Mouse (Mus musculus): ENCODE measurements around the gene Pola2. TPM values are rescaled to one million over a fixed set of nuclear protein-coding genes. Genes with fewer than 3 reads are reported as not detected.

Gene Pola2
- polyA plus RNA-seq, 1 experiment from 2014 or later: 52.6 TPM

DNA sequence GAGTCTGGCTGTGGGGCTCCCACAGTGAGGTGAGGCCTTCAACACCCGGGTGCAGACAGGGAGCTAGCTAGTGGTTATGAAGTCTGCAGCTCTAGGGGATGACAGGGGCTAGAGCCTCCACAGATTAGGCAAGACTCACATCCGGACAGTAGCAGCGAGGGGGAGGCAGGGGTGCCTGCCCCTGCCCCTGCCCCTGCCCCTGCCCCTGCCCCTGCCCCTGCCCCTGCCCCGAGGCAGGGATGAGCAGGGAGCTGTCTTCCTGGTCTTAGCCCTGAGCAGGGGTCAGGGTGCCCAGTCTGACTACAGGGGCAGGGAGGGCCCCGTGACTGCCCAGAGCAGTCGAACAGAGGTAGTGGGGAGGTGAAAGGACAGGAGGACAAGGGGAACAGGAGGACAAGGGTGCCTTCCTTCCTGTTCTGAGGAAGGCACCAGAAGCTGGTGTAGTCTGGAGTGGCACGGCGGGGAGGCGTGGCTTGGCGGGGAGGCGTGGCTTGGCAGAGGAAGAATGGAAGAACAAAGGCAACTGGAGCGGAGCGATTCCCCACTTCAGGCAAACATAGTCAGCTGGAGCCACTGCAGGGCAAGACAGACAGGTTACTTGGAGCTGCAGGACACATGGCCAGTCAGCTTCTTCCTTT, 24.9 kb upstream of the Pola2 start:
- Histone ChIP-seq H3K36me3 (ENCODE audit: poor library complexity, severe bottlenecking) (no peaks in the 10 kb centered on the region), H3K9me3 (replicated peaks) (no peaks in the 10 kb centered on the region), H3K9ac (peak overlapping the region; percentile 58), H3K4me2 (peak overlapping the region; percentile 47), H3K27ac (peak overlapping the region; percentile 25; the same call in 1 of the 2 replicates), H3K4me3 (no peak overlapping the region), H3K27me3 (no peaks in the 10 kb centered on the region), H3K4me1 (peaks cover 13% of the 10 kb centered on the region)
- ATAC-seq: peak; percentile 80
- 11% methylated on average over 13 of the region's 13 CpGs for WGBS

DNA sequence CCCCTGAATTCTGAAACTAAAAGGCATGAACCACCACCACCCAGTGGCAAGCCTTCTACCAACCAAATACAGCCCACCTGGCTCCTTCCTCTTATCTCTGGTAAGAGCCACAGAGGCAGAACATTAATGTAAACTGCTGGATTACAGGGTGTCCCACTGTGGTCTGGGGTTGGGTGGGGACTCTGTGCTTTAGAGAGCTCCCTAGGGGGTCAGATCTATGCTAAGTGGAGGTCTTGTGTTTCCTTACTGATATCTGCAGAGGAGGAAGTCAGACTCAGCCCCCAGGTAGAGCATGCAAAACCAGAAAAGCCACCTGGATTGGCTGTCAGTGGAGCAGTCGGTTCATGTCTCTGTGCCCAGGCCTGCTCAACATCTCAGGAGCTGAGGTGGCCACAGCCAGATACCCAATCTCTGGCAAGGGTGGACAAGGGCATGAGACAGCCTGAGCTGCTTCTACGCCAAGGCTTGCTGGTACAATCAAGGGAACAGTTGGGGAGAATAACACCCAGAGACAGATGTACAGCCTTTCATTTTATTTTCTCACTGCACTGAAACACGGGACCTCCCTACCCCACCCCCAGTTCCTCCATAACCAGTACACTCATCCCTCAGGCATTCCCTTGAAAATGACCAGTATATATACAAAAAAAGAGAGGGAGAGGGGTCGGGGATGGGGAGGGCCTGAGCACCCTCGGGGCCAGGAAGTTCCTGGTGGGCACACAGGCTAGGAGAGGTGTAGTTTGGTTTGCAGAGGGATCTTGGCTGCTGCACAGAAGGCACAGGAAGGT, 24.2 kb upstream of the Pola2 start:
- whole genome bisulfite sequencing: 77% methylated on average over 5 of the region's 5 CpGs
- Histone ChIP-seq H3K9ac (peak overlapping the region; percentile 58; the same call in 1 of the 2 replicates), H3K4me1 (peaks cover 13% of the 10 kb centered on the region), H3K27me3 (no peaks in the 10 kb centered on the region), H3K36me3 (ENCODE audit: poor library complexity, severe bottlenecking) (no peaks in the 10 kb centered on the region), H3K4me3 (no peak overlapping the region), H3K9me3 (replicated peaks) (no peaks in the 10 kb centered on the region), H3K4me2 (no peak overlapping the region; the same call in 1 of the 2 replicates), H3K27ac (0 out of 2 replicates have a peak overlapping the region, but pooled peaks have one; percentile 25)
- no peak for ATAC-seq

DNA sequence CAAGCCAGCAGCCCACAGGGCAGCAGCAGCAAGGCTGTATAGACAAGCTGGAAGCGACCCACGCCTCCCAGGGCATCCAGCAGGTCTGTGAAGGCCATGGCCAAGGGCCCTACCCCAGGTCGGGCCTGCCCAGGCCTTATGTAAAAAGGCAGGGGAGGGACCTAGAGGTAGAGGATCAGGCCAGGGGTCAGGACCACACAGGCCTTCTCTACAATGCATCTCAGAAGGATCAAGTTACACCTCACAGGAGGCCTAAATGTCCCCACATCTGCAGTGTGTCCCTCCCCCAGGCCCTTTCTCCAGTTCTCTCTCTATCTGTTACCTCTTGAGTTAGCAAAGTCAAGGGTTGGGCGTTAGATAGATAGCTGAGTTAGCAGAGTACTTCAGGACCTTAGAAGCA, 22.0 kb upstream of the Pola2 start, which contains the start of gene Slc22a20:
TSS of gene Slc22a20 (minus strand) at position 101 of the 400 bp plus-strand sequence.
- ATAC-seq: no peak
- Histone ChIP-seq H3K36me3 (ENCODE audit: poor library complexity, severe bottlenecking) (no peaks in the 10 kb centered on the region), H3K4me3 (no peak within 1 kb of the TSS), H3K27ac (no peak within 1 kb of the TSS), H3K27me3 (no peaks in the 10 kb centered on the region), H3K9ac (no peak within 1 kb of the TSS), H3K4me1 (peaks cover 13% of the 10 kb centered on the region), H3K9me3 (replicated peaks) (no peaks in the 10 kb centered on the region), H3K4me2 (no peak within 1 kb of the TSS)
- WGBS: 54% methylated on average over 4 of the region's 4 CpGs

DNA sequence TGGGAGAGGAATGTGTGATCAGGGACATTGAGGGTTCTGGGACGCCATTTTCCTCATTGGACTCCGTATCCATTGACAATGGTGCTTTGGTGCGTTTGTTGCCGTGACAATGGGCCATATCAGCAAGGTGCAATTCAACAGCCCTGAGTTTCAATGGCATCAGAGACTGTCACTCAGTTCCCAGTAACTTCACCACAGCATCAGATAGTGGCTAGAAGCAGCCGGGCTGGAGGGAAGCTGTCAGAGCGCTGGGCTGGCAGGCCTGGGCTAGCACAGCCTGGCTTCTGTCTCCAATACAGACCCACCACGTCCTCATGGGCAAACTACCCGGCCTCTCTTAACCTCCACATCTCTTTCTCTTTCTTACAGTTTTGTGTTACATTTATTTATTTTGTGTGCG, 16.5 kb upstream of the Pola2 start:
- no peak overlapping the region for H3K9ac ChIP-seq
- ATAC-seq: no peak
- H3K9me3 ChIP-seq (replicated peaks): no peaks in the 10 kb centered on the region
- no peak overlapping the region for H3K4me3 ChIP-seq
- no peaks in the 10 kb centered on the region for H3K4me1 ChIP-seq
- 87% methylated on average over 9 of the region's 9 CpGs for WGBS
- H3K27me3 ChIP-seq: no peaks in the 10 kb centered on the region
- H3K27ac ChIP-seq: no peak overlapping the region
- no peaks in the 10 kb centered on the region for H3K36me3 ChIP-seq (ENCODE audit: poor library complexity, severe bottlenecking)
- H3K4me2 ChIP-seq: no peak overlapping the region

DNA sequence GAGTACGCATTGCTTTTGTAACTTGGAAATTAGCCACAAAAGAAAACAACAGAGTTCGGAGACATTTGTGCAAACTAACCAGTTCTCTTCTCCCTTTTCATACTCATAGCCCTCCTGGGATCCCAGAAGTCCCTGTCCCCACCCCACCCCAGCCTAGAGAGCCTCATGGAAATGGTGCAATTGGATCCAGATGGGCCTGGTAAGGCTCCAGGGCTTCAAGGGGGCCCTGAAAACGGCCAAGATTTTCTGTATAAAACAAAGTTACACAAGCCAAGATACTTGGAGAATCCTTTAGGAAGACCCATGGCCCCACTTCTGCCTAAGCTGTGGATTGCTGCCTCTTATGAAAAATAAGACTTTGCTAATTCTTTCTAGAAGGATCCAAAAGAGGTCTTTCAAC, 13.7 kb upstream of the Pola2 start:
- H3K4me1 ChIP-seq: no peaks in the 10 kb centered on the region
- H3K4me3 ChIP-seq: no peak overlapping the region
- no peak overlapping the region for H3K9ac ChIP-seq
- no peaks in the 10 kb centered on the region for H3K9me3 ChIP-seq (replicated peaks)
- 83% methylated on average over 3 of the region's 3 CpGs for WGBS
- no peak for ATAC-seq
- no peaks in the 10 kb centered on the region for H3K27me3 ChIP-seq
- no peaks in the 10 kb centered on the region for H3K36me3 ChIP-seq (ENCODE audit: poor library complexity, severe bottlenecking)
- no peak overlapping the region for H3K27ac ChIP-seq
- H3K4me2 ChIP-seq: no peak overlapping the region

DNA sequence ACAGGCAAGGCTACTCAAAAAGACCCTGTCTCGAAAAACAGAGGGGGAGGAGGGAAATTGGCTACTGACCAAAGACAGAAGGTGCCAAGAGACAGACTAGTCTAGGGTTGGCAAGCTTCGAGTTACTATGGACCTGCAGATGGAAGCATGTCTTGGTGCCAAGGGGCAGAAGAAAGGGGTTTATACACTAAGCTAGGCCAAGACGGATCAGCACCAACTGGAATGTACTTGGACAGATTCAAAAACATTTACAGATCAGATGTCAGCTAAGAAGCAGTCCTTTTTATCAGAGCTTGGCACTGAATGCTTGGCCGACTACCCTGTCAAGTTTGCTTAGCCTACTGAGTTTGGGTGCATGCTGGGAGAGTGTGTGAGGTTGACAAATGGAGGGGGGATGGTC, 11.7 kb upstream of the Pola2 start:
- Histone ChIP-seq H3K4me3 (no peak overlapping the region), H3K27ac (no peak overlapping the region), H3K4me1 (no peaks in the 10 kb centered on the region), H3K9me3 (replicated peaks) (no peaks in the 10 kb centered on the region), H3K36me3 (ENCODE audit: poor library complexity, severe bottlenecking) (no peaks in the 10 kb centered on the region), H3K27me3 (0 out of 2 replicates have a peak, but pooled peaks cover 3% of the 10 kb centered on the region), H3K4me2 (no peak overlapping the region), H3K9ac (no peak overlapping the region)
- peak; percentile 76; the same call in 1 of the 2 replicates for ATAC-seq
- WGBS: 61% methylated on average over 4 of the region's 4 CpGs

DNA sequence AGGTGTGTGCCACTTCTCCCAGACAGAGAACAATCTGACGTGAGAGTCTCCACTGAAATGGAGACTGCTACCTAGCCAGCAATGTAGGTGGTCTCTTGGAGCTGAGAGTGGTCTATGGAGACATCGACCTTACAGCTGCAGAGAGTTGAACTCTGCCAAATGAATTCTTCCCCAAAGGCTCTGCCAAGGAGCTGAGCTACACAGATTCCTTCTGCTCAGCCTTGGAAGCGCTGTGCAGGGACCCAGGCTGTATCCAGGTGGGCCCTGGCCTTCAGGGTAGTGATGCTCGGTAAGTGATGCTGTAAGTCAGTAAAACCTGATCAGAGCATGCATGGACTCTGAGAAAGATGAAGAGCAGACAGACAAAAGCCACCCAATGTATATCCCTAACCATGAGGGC, 11.1 kb upstream of the Pola2 start:
- Histone ChIP-seq H3K4me2 (no peak overlapping the region), H3K4me3 (no peak overlapping the region), H3K27ac (no peak overlapping the region), H3K4me1 (no peaks in the 10 kb centered on the region), H3K9me3 (replicated peaks) (no peaks in the 10 kb centered on the region), H3K27me3 (0 out of 2 replicates have a peak, but pooled peaks cover 3% of the 10 kb centered on the region), H3K36me3 (ENCODE audit: poor library complexity, severe bottlenecking) (no peaks in the 10 kb centered on the region), H3K9ac (no peak overlapping the region)
- WGBS: 77% methylated on average over 4 of the region's 4 CpGs
- no peak; the same call in 1 of the 2 replicates for ATAC-seq

DNA sequence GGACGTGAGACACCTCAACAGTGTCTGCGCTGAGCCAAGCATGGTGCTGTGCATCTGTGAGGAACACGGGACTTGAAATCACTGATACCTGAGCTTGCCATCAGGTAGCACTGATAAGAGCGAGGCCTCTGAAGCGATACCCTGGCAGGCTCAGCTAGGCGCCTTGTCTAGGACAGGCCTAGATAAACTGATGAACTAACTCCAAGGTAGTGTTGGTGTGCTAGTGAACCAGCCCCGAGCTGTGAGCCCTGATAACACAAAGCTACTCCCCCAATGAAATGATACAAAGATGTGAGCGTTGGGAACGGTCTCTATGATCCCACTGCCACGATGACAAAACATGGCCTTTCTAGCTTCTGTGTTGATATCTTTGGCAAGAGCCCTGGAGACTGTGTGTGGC, 3.7 kb upstream of the Pola2 start:
- no peak overlapping the region for H3K4me3 ChIP-seq
- no peaks in the 10 kb centered on the region for H3K9me3 ChIP-seq (replicated peaks)
- ATAC-seq: no peak
- H3K9ac ChIP-seq: no peak overlapping the region
- H3K27ac ChIP-seq: no peak overlapping the region
- H3K36me3 ChIP-seq (ENCODE audit: poor library complexity, severe bottlenecking): no peaks in the 10 kb centered on the region
- 0 out of 2 replicates have a peak, but pooled peaks cover 3% of the 10 kb centered on the region for H3K27me3 ChIP-seq
- no peak overlapping the region for H3K4me2 ChIP-seq
- H3K4me1 ChIP-seq: peaks cover 17% of the 10 kb centered on the region
- WGBS: 92% methylated on average over 10 of the region's 10 CpGs

DNA sequence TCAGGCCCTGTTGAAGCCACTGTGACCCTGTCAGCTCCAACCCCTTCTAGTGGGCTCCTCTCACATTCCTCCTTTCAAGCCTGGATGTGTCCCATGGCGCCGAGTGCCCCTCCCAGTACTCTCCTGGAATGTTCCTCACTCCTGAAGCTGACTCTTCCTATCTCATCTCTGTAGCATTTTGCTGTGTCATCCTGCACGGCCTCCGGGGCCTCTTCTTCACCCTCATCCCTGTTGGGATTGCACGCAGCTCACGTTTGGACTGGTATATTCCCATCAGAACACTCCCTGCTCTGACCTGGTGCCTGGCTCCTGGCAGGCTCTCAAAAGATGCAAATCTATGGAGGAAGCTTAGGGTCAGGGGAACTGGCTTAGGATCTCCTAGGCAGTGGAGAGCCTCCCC, 2.8 kb upstream of the Pola2 start:
- Histone ChIP-seq H3K27ac (no peak overlapping the region), H3K9me3 (replicated peaks) (no peaks in the 10 kb centered on the region), H3K27me3 (0 out of 2 replicates have a peak, but pooled peaks cover 3% of the 10 kb centered on the region), H3K4me2 (no peak overlapping the region), H3K4me3 (no peak overlapping the region), H3K9ac (no peak overlapping the region), H3K4me1 (peaks cover 25% of the 10 kb centered on the region), H3K36me3 (ENCODE audit: poor library complexity, severe bottlenecking) (no peaks in the 10 kb centered on the region)
- no peak for ATAC-seq
- 75% methylated on average over 6 of the region's 6 CpGs for WGBS

DNA sequence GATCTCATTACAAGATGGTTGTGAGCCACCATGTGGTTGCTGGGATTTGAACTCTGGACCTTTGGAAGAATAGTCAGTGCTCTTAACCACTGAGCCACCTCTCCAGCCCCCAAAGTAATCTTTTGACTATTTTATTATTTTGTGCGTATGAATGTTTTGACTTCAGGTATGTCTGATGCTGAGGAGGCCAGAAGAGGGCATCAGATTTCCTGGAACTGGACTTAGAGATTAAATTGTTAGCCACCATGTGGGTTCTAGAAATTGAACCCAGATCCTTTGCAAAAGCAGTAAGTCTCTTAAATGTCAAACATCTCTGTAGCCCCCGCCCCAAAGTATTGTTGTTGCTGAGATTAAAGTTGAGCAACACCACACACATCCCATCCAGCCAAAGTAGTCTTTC, 1.9 kb upstream of the Pola2 start:
- no peak overlapping the region for H3K9ac ChIP-seq
- 96% methylated on average over 2 of the region's 2 CpGs for WGBS
- no peak overlapping the region for H3K4me3 ChIP-seq

DNA sequence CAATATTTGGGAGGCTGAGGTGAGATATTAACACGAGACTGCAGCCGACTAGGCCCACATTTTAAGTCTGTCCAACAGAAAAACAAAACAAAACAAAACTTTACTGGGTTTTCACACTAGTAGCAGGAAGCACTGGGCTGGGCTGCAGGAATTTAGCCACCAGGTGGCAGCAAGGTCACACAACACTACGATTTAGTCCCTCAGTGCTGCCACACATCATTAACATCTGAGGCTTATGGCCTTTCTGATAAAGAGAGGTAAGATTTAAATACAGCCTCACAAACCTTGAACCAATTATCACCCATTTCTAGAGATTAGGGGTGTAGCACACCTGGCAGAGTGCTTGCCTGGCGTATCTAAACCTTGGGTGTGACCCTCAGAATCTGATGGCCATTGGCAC, 1.3 kb upstream of the Pola2 start:
- no peaks in the 10 kb centered on the region for H3K27me3 ChIP-seq
- H3K36me3 ChIP-seq (ENCODE audit: poor library complexity, severe bottlenecking): peaks cover 8% of the 10 kb centered on the region; the same call in 1 of the 2 replicates
- no peak overlapping the region for H3K4me2 ChIP-seq
- H3K4me1 ChIP-seq: peaks cover 31% of the 10 kb centered on the region
- ATAC-seq: no peak
- no peak overlapping the region for H3K9ac ChIP-seq
- 12% methylated on average over 4 of the region's 4 CpGs for WGBS
- no peaks in the 10 kb centered on the region for H3K9me3 ChIP-seq (replicated peaks)
- H3K4me3 ChIP-seq: no peak overlapping the region
- H3K27ac ChIP-seq: no peak overlapping the region

More for the DNA sequence above, 1.9 kb upstream of the Pola2 start:
- Histone ChIP-seq H3K9me3 (replicated peaks) (no peaks in the 10 kb centered on the region), H3K4me2 (no peak overlapping the region), H3K36me3 (ENCODE audit: poor library complexity, severe bottlenecking) (peaks cover 4% of the 10 kb centered on the region; the same call in 1 of the 2 replicates), H3K27me3 (no peaks in the 10 kb centered on the region), H3K27ac (no peak overlapping the region), H3K4me1 (peaks cover 31% of the 10 kb centered on the region)
- no peak for ATAC-seq

DNA sequence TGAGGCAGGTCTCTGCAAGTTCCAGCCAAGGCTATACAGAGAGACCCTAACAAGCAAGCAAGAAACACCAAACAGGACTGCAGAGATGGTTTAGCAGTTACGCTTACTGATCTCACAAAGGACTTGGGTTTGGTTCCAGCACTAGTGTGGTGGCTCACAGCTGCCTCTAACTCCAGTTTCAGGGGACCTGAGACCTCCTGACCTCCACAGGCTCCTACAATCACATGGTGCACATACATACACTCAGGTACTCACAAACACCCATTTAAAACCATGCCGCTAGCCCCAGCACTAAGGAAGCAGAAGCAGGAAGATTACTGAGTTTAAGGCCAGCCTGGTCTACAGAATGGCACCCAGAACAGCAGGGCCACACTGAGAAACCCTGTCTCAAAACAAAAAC, 802 bp upstream of the Pola2 start:
- no peak for ATAC-seq
- H3K9ac ChIP-seq: peak overlapping the region; percentile 82; the same call in 1 of the 2 replicates
- H3K27me3 ChIP-seq: no peaks in the 10 kb centered on the region
- H3K4me3 ChIP-seq: peak overlapping the region; percentile 72
- peaks cover 31% of the 10 kb centered on the region for H3K4me1 ChIP-seq
- H3K27ac ChIP-seq: no peak overlapping the region
- peaks cover 9% of the 10 kb centered on the region; the same call in 1 of the 2 replicates for H3K36me3 ChIP-seq (ENCODE audit: poor library complexity, severe bottlenecking)
- H3K9me3 ChIP-seq (replicated peaks): no peaks in the 10 kb centered on the region
- H3K4me2 ChIP-seq: peak overlapping the region; percentile 91
- WGBS: 80% methylated on average over 2 of the region's 2 CpGs
